Mouse (Mus musculus) olfactory bulb, adult 2 months (tissue): ENCODE results near the gene Lrmda.

ENCODE experiments used
- CTCF ChIP-seq: fragments of 200-500 bp; IDR thresholded peaks from 2 replicates; pipeline ENCODE4 v1.5.1; 2012; ENCODE audit warnings: low read depth, mild to moderate bottlenecking, low read length, moderate library complexity; ENCODE audit not compliant: insufficient read depth
- POLR2A ChIP-seq: fragments of 200-500 bp; IDR thresholded peaks from 2 replicates; pipeline ENCODE4 v1.6.1; 2012; ENCODE audit warnings: mild to moderate bottlenecking, low read depth, low read length, moderate library complexity; ENCODE audit not compliant: insufficient read depth

- TF ChIP-seq CTCF, result no peak
- no peak for TF ChIP-seq POLR2A
Observed at GRCm38 (mm10) chr14:22700236-22700635, 680.7 kb downstream of the Lrmda start.
